Mouse (Mus musculus) liver, embryonic 14.5 days (tissue): ENCODE data around the gene Slc3a2.

Experiments used
- CTCF ChIP-seq: IDR thresholded peaks from 2 replicates; pipeline ENCODE4 v1.5.1; 2016; ENCODE audit warnings: antibody characterized with exemption, low read depth, control low read depth
- EP300 ChIP-seq: IDR thresholded peaks from 2 replicates; pipeline ENCODE4 v1.6.1; 2016; ENCODE audit warnings: antibody characterized with exemption, low read depth

DNA sequence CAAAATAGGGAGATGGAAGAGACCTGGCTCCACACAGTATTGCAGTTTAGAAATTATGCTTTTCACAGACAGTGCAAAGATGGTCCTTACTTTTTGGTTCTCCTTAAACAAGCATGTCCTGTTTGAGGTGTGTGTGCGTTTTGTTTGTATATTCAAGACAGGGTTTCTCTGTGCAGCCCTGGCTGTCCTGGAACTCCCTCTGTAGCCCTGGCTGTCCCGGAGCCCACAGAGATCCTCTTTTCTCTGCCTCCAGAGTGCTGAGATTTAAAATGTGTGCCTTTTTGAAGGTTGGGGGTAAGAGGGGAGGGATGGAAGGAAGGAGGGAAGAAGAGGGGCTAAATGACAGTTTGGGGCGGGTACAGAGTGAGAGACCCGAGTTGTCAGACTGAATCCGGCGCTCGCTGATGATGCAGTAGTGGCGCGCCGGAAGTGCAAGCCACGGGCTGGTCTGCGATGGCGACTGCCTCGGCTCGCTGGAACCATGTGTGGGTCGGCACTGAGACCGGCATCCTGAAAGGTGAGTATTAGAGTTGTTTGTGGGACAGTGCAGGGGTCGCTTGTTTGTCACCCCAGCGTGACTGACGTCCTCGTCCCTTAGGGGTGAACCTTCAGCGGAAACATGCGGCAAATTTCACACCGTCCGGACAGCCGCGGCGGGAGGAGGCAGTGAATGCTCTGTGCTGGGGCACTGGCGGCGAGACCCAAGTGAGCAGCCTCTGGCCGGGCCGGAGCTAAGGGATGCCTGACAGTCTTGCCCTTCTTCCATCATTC lies 12.4 kb upstream of the Slc3a2 start, which contains the start of gene Wdr74:
- TF ChIP-seq EP300 (no peak), CTCF (no peak)
